Mouse (Mus musculus) kidney, adult 8-10 months (tissue): ENCODE data around the gene Frs2.

ENCODE experiments used
- DNase-seq, 2 experiments: peaks; one replicate each; pipeline ENCODE4 v3.0.0; 2022

The Frs2 gene

DNA sequence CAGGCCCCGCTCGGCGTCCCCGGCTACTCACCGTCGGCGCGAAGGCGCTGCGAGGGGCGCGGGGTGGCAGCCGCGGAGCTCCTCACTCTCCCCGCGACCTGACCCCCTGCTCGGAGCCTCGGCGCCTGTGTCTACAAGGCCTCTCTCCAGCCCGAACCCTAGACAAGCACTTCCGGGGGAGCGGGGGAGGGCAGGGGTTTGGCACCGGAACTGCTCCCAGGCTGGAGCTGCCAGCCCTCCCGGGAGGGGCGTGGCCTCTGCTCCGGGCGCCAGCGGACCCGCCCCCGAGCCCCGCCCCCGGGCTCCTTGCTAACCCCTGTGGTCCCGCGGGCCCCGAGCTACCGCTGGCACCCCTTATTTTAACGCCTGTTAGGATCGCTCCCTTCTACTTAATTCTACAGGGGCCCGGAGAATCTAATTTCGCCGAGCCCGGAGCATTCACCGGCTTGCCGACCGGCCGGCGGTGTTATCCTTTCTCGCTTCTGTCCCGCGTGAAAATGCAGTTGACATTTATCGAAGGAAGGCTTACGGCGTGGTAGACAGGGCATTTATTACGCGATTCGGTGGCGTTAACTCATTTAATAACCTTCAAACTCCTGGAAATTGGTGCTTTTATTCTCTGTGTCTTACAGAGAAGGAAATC, at the start of gene Frs2:
Frs2 (minus strand) TSS at position 174 of the 643 bp plus-strand sequence.
- DNase-seq = peak; percentile 96

DNA sequence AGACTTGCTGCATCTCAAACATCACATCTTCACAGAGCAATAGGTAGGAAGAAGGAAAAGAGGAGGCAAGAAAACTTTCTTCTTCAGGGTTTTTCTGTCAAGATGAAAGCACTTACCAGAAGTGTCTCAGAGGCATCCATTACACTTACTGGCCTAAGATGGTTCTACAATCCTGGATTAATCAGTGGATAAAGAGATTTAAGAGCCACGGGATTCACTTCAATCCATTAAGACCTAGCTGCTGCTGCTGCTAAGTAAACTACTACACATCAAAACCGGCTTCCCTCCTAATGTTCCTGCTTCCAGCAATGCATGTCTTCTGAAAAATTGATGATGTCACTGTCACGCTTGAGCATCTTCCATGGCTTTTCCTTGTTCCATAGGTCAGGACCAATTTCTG, 48.4 kb upstream of the Frs2 start:
- DNase-seq = no peak

GRCm38 (mm10) chr10:117195748-117196147, 47.4 kb upstream of the Frs2 start:
- no peak for DNase-seq

DNA sequence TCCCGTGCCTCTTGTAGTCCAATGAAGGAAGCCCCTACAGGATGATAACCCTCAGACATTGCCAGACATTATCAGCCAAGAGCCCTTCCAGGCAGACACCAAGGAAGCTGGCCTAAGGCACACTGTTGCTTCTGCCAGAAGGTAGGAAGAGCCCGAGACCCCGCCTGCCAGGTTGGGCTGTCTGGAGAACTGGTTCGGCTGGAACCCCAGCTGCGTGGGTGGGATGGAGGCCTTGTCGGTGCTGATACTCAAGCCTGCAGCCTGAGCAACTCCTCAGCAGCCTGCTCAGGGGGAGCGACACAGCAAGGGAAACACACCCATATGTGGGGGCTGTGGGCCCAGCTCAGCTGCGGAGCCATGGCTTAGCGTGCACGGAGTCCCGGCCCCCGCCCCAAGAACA, 46.7 kb upstream of the Frs2 start:
- DNase-seq = no peak

DNA sequence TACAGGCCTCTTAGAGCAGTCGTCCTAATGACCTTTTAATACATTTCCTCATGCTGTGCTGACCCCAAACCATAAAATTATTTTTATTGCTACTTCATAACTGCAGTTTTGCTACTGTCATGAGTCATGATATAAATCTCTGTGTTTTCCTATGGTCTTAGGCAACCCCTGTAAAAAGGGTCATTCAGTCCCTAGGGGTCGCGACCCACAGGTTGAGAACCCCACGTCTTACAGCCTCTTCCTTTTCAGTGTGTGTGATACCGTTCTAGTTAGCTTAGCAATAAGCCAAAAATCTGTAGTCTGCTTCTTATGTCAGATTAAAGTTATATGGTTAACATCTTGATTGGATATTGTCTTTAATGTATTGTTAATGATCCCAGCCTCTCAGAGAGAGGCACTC, 45.0 kb upstream of the Frs2 start:
- DNase-seq = no peak

GRCm38 (mm10) chr10:117185399-117186089, 37.2 kb upstream of the Frs2 start:
- DNase-seq = no peak

GRCm38 (mm10) chr10:117181098-117181497, 32.8 kb upstream of the Frs2 start:
- DNase-seq = no peak

- no peak for DNase-seq
Observed at GRCm38 (mm10) chr10:117174645-117175044, 26.3 kb upstream of the Frs2 start.

DNA sequence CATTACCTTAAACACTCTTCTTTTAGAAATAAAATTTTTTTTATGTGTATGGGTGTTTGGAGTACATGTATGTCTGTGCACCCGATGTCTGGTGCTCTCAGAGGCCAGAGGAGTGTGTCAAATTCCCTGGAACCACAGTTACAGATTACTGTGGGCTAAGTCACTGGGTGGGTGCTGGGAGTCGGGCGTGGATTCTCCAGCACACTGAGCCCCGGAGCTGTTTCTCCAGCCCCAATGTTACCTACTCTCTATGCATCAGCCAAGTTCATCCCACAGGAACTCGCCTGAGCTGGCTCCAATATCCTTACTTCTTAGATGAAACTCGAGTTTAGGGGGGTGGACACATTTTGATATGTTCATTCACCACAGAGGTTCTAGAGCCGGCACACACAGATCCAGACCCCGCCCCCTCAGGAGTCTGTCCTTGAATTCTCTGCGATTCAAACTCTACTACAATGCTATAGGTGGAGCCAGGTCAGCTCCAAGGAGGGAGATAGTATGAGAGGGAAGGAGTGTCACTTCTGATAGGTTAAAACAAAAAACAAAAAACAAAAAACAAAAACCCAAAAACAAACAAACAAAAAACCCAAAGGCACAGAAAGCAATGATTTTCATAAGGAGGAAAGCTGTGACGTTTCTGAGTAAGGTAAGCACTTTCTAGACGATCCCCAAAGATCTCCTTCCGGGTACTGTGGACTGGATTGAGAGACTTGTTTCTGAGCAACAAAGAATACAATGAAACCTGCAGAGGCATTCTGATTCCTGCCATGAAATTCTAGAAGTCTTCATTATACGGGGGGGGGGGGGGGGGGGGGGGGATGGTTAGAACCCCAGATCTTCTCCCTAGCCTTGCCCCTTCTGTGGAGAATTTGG, 25.5 kb upstream of the Frs2 start:
- DNase-seq = no peak

GRCm38 (mm10) chr10:117173111-117173510, 24.8 kb upstream of the Frs2 start:
- DNase-seq = no peak

DNA sequence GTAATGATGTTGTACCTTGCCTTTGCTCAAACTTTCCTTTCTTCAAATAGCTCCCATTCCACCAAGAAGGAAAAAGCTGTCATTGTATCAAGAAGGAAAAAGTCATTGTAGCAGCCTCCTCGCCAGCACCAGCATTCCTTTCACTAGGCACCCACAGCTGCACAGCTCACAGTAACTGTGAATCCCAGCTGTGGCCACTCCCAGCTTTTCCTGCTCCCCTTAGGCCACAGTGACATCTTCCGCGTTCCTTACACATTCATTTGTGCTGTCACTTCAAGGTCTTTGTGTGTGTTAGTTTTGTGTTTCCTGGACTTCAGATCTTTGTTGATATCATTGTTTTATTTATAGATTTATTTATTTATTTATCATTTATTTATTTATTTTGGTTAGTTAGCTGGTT, 23.7 kb upstream of the Frs2 start:
- no peak for DNase-seq

GRCm38 (mm10) chr10:117166785-117167425, 18.6 kb upstream of the Frs2 start:
- DNase-seq = no peak

DNA sequence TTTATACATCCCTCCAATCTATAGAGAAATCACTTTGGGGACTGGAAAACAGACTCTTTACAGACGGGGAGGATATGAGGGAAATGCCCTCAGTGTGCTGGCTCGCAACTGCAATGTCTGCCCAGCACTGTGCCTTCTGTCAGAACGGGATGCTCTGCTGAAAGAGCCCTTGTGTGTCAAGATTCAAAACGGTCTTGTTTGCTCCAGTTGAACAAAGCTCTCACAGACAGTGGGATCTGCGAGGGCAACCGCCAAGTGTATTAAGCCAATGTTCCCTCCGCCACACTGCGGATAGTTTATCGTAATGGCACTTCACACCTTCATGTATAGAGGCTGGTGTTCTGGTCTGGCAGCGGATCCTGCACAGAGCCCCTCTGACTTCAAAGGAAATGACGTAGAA, 14.3 kb upstream of the Frs2 start:
- no peak for DNase-seq

DNA sequence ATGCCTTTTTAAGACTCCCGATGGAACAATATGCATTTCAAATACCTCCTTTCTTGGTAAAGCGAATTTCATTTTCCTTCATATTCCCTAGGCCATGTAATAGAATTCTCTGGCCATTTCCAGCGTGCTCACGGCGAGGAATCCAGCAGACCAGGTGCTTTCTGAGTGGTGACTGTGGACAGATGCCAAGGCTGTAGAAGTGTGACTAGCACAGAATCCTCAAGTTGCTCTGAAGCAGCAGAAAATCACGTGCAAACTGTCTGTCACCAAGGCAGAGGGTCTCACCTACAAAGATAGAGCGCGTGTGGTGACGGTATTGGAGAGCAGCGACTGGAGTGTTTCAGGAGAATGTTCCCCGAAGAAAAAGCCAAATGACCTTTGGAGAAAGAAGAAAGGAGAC, 11.8 kb upstream of the Frs2 start:
- no peak for DNase-seq

GRCm38 (mm10) chr10:117152247-117152646, 3.9 kb upstream of the Frs2 start:
- DNase-seq = no peak

DNA sequence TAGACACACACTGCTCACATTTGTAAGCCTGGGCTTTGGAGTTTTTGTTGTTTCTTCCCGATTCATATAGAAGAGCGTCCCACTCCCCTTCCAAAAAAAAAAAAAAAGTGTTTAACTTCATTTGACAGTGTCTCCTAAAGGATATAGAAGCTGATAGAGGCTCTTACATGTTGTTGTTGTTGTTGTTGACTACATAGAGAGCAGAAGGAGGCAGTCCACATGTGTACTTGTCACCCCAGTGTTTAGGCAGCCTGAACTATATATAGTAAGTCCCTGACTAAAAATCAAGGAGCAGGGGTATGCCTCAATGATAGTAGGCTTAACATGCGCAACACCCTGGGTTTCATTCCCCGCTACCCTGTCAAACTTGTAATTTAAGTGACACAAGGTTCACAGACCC, 3.3 kb upstream of the Frs2 start:
- DNase-seq = no peak

- no peak for DNase-seq
Observed at GRCm38 (mm10) chr10:117151241-117151640, 2.9 kb upstream of the Frs2 start.

DNA sequence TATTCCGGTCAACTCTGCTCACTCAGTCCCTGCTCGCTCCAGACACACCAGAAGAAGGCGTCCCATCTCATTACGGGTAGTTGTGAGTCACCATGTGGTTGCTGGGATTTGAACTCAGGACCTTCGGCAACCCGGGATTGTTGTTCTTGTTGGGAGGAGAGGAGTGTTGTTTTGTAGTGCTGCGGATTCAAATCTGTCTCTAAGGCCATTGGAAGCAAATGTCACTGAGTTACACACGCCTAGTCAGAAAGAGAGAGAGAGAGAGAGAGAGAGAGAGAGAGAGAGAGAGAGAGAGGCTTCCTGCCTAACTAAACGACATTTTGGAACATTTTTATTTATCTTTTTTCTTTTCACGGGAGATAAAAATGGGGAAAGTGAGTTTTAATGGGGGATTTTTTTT, 2.4 kb upstream of the Frs2 start:
- no peak for DNase-seq

- DNase-seq = peak; percentile 53 to 59
Observed at GRCm38 (mm10) chr10:117149942-117150617, 1.7 kb upstream of the Frs2 start.

- DNase-seq = no peak
Observed at GRCm38 (mm10) chr10:117149241-117149640, 907 bp upstream of the Frs2 start.

- peak in 1 of 2 experiments; percentile 18 for DNase-seq
Observed at GRCm38 (mm10) chr10:117147463-117148360, 622 bp downstream of the Frs2 start.

GRCm38 (mm10) chr10:117146421-117146820, 1.9 kb downstream of the Frs2 start:
- DNase-seq = no peak
